Mouse (Mus musculus) spleen, adult 2 months (tissue): ENCODE measurements at regions not wholly inside any gene's neighbourhood (a gene's known extent, or its start where the extent isn't known, plus 50 kb on each side); places are given as distances from the start of the nearest gene placed in this dataset.

Experiments used
- DNase-seq, 2 experiments: peaks; one replicate each; pipeline versions ENCODE4 v3.0.0 to v3.0.0-alpha.2; 2012 to 2021; ENCODE audit warnings: low spot score in 2 of 2, low read depth in 1 of 2
- H3K27ac ChIP-seq: fragments of 200-500 bp; 2 replicates; pipeline ENCODE4 v1.5.1; 2012; ENCODE audit warnings: low read length, inconsistent platforms; ENCODE audit not compliant: insufficient read depth
- H3K27me3 ChIP-seq: fragments of 200-500 bp; 2 replicates; pipeline ENCODE4 v1.6.1; 2012; ENCODE audit warnings: mild to moderate bottlenecking, moderate library complexity, low read length, inconsistent platforms; ENCODE audit not compliant: control insufficient read depth, insufficient read depth
- H3K36me3 ChIP-seq: fragments of 200-500 bp; 2 replicates; pipeline ENCODE4 v1.6.1; 2012; ENCODE audit warnings: mild to moderate bottlenecking, low read length, inconsistent platforms; ENCODE audit not compliant: control insufficient read depth, insufficient read depth
- H3K4me1 ChIP-seq: fragments of 200-500 bp; 2 replicates; pipeline ENCODE4 v1.6.1; 2011; ENCODE audit warnings: inconsistent platforms; ENCODE audit not compliant: control insufficient read depth, insufficient read depth, insufficient read length
- H3K4me3 ChIP-seq: fragments of 200-500 bp; 2 replicates; pipeline ENCODE4 v1.5.1; 2011; ENCODE audit warnings: mild to moderate bottlenecking, inconsistent platforms; ENCODE audit not compliant: insufficient read depth, insufficient read length; ENCODE audit errors: extremely low read depth
- CTCF ChIP-seq: fragments of 200-500 bp; IDR thresholded peaks from 2 replicates; pipeline ENCODE4 v1.5.1; 2011; ENCODE audit warnings: mild to moderate bottlenecking, inconsistent platforms; ENCODE audit not compliant: insufficient read depth, insufficient read length, insufficient replicate concordance; ENCODE audit errors: extremely low read depth
- POLR2A ChIP-seq: fragments of 200-500 bp; IDR thresholded peaks from 2 replicates; pipeline ENCODE4 v1.6.1; 2011; ENCODE audit warnings: low read depth, low read length, inconsistent platforms
- WGBS: fragments of 180-500 bp; shearing (Covaris S2); methylation state at CpG from one replicate; pipeline ENCODE4 v1.1.7; 2018; 5-methylcytosine and 5-hydroxymethylcytosine counted together

DNA sequence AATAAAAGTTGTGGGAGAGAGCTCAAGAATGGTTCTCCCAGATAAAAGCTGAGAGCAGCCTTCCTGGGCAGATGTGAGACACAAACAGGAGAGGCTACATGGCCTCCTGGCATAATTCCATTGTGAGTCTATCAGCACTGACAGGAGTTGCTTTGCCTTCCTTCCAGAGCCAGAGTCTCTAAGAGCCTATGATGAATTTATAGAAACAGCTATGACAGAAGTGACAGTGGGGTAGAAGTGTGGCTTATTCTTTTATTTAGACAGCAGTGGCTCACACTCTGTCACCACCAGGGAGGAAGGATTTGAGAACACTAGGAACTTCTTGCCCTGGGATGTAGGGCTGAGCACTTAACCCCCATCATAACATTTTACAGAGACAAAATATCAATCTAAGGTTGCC lies 592.2 kb upstream of the Klf4 start:
- Histone ChIP-seq H3K36me3 (no peaks in the 10 kb centered on the region), H3K4me1 (no peaks in the 10 kb centered on the region), H3K4me3 (no peak overlapping the region), H3K27me3 (no peaks in the 10 kb centered on the region; the same call in 1 of the 2 replicates), H3K27ac (no peak overlapping the region)
- TF ChIP-seq POLR2A, result no peak
- TF ChIP-seq CTCF, result no peak
- no peak for DNase-seq

DNA sequence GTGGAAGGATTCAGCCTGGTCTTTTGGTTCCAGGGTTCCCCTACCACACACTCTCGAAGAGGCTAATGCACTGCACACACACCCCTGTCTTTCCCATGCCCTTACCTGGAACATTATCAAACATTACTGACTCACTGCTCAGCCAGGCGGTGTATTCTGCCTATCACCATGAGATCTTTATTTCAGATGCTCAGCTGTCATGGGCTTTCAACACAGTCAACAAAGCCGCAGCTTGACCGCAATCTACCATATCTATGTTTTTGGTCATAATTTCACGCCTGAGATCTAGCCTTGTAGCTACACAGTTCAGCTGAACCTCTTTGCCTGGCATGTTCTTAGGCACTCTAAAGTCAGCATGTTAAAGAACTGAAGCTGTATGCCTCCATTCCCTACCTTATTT lies 589.9 kb upstream of the Klf4 start:
- Histone ChIP-seq H3K27ac (no peak overlapping the region), H3K4me3 (no peak overlapping the region), H3K27me3 (no peaks in the 10 kb centered on the region; the same call in 1 of the 2 replicates), H3K4me1 (no peaks in the 10 kb centered on the region), H3K36me3 (no peaks in the 10 kb centered on the region)
- no peak for DNase-seq
- TF ChIP-seq POLR2A (no peak), CTCF (no peak)
- 94% methylated on average over 5 of the region's 5 CpGs for WGBS

DNA sequence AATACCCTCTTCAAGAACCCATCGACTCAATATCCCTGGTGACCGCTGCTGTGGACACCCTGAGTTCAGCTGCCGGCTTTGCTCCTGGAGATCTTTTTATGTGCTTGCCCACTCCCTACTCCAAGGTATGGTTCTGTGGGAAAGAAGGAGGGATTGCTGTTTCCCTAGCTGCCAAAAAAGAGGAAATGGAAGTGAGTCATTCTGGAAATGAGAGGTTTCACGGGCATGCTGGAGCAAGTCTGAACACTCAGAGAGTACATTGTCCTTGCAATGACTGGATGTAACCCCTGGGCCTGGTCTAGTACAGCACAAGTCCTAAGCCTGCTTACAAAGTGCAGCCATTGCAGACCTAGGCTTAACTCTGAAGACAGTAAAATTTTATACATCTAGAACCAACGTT lies 589.4 kb upstream of the Klf4 start:
- TF ChIP-seq POLR2A, result no peak
- no peak for TF ChIP-seq CTCF
- H3K4me3 ChIP-seq, result no peak overlapping the region
- H3K27ac ChIP-seq, result no peak overlapping the region
- no peaks in the 10 kb centered on the region for H3K36me3 ChIP-seq
- no peak for DNase-seq
- H3K4me1 ChIP-seq, result no peaks in the 10 kb centered on the region
- no peaks in the 10 kb centered on the region; the same call in 1 of the 2 replicates for H3K27me3 ChIP-seq
- WGBS, result 81% methylated on average over 5 of the region's 5 CpGs

DNA sequence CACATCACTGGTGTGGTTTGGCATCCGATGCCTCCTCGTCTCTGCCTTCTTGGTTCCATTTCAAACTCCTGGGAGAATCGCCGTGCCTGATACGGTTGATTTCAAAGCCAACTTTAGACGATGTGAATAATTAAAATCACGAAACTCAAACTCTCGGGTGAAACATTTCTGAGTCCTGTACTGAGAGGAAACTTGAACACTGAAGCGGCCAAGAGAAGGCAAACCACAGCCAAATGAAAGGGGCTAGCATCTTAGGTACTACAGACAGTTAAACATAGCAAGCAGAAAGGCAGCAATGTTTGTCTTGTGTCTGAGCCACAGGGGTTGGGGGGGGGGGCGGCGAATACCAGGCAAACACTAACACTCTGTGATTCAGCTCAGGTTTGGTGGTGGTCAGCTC lies 588.1 kb upstream of the Klf4 start:
- TF ChIP-seq POLR2A (no peak), CTCF (no peak)
- Histone ChIP-seq H3K27me3 (no peaks in the 10 kb centered on the region; the same call in 1 of the 2 replicates), H3K4me1 (no peaks in the 10 kb centered on the region), H3K4me3 (no peak overlapping the region), H3K27ac (no peak overlapping the region), H3K36me3 (no peaks in the 10 kb centered on the region)
- WGBS, result 89% methylated on average over 11 of the region's 11 CpGs
- no peak for DNase-seq

DNA sequence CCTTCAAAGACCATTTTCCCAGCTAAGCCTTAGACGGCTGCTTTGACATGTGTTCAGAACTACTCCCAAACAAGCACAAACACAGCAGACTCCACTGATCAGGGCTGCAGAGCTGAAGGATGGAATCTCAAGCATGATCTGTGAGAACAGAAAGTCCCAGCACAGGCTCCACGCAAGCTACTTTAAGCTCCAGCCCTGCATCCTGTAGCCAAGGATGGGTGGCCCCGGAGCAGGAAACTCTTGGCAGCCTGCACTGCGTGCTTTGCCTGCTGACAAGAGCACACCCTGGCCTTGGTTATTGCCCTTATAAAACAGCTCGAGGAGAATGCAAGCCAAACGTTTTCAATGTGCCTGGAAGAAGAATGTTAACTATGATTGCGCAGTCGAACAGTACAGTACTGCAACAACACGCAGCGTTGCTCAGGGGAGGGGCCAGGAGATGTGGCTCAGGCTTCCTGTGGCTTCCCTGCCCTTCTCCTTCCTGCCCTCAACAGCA lies 581.5 kb upstream of the Klf4 start:
- no peaks in the 10 kb centered on the region for H3K4me1 ChIP-seq
- H3K27me3 ChIP-seq, result no peaks in the 10 kb centered on the region
- peak in 1 of 2 experiments; percentile 30 for DNase-seq
- 4% methylated on average over 10 of the region's 10 CpGs for WGBS
- H3K27ac ChIP-seq, result peak overlapping the region; percentile 61
- H3K36me3 ChIP-seq, result no peaks in the 10 kb centered on the region
- no peak overlapping the region for H3K4me3 ChIP-seq
- TF ChIP-seq CTCF, result no peak
- TF ChIP-seq POLR2A, result no peak

DNA sequence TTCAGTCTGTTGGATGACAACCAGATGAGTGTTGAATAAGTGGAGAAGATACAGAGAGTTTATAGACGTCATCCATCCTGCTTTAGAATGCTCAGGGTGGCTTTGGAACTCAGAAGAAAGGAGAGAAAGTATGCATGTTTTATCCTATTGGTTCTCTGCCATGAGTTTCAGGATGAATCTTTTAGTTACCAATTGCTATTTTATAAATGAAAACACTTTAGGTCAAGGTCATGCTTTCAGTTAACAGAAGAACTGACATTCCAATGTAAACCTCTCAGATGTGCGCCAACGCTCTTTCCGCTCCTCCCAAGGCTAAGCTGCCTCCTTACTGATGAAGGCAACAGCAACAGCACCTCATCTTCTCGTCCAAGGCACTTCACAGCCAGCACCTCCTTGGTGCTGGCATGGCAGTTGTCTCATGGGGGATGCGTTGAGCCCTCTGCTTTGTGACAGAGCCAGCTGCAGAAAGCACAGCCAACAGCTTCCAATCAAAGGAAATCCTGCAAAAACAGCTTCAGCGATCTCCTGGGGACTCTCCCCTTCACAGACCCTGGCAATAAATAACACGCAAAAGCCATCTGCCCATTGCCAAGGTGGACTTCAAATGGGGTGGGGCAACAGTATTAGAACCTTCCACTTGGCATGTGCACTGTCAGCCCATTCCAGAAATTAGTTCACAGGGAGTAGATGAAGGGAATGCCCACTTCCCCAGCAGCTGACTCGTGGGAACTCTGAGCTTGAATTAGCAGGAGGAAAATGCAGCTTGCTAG lies 580.9 kb upstream of the Klf4 start:
- H3K4me3 ChIP-seq, result no peak overlapping the region
- DNase-seq, result no peak
- H3K27ac ChIP-seq, result peak overlapping the region; percentile 61
- TF ChIP-seq CTCF, result no peak
- no peak for TF ChIP-seq POLR2A
- WGBS, result 47% methylated on average over 9 of the region's 9 CpGs
- no peaks in the 10 kb centered on the region for H3K27me3 ChIP-seq
- H3K4me1 ChIP-seq, result no peaks in the 10 kb centered on the region
- no peaks in the 10 kb centered on the region for H3K36me3 ChIP-seq

DNA sequence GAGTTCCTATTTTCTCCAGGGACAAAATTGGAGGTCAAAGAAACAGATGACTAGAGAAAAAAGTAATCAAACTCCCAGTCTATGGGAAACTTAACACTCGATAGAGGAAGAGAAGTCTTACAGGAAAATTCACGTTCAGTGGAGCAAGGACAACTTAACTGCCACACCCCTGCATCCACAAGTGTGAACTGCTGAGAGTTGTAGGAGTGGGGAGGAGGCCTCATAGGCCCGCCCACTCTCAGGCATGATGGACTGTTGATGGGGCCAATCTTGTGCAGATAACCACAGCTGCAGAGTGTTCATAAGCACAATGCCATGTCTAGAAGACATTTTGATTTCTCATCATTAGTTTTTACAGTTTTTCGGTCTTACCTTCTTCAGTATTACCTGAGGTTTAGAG lies 574.7 kb upstream of the Klf4 start:
- whole genome bisulfite sequencing, result 63% methylated on average over 4 of the region's 4 CpGs
- Histone ChIP-seq H3K4me3 (no peak overlapping the region), H3K36me3 (no peaks in the 10 kb centered on the region), H3K4me1 (no peaks in the 10 kb centered on the region), H3K27me3 (no peaks in the 10 kb centered on the region), H3K27ac (no peak overlapping the region)
- no peak for DNase-seq
- TF ChIP-seq CTCF (no peak), POLR2A (no peak)
